Mouse (Mus musculus) ES-Bruce4 (cell line): ENCODE results near the gene Sipa1l1.

Source experiments
- CTCF ChIP-seq: IDR thresholded peaks from one replicate; pipeline ENCODE4 v1.8.1; 2011; ENCODE audit warnings: low read depth, low read length
- POLR2A ChIP-seq: IDR thresholded peaks from one replicate; pipeline ENCODE4 v1.8.1; 2011; ENCODE audit warnings: low read length; ENCODE audit not compliant: insufficient read depth

- TF ChIP-seq POLR2A (no peak), CTCF (no peak)
Observed at GRCm38 (mm10) chr12:82139234-82140166, 29.6 kb upstream of the Sipa1l1 start.
